Mouse (Mus musculus) embryonic facial prominence, embryonic 11.5 days (tissue): ENCODE results near the gene Xpot. TPM values are rescaled to one million over a fixed set of nuclear protein-coding genes. Genes with fewer than 3 reads are reported as not detected.

Experiments
- ATAC-seq: fragments of 200-750 bp; cut with Nextera tagmentation; replicated peaks from 2 replicates; pipeline ENCODE4 v1.8.0; 2017; ENCODE audit warnings: low read depth; ENCODE audit not compliant: insufficient number of reproducible peaks, low FRiP score, low TSS enrichment
- DNase-seq: peaks from one replicate; pipeline ENCODE4 v3.0.0-alpha.2; 2015; ENCODE audit warnings: low spot score
- H3K27ac ChIP-seq: fragments of 300-500 bp; sonication (generic); replicated peaks from 2 replicates; pipeline ENCODE4 v1.5.1; 2014; ENCODE audit warnings: mild to moderate bottlenecking, low read depth, low read length, control low read depth
- H3K27me3 ChIP-seq: fragments of 300-500 bp; sonication (generic); 2 replicates; pipeline ENCODE4 v1.6.1; 2014; ENCODE audit warnings: mild to moderate bottlenecking, low read length, moderate library complexity, mixed read lengths; ENCODE audit not compliant: control insufficient read depth, insufficient read depth
- H3K36me3 ChIP-seq: fragments of 300-500 bp; sonication (generic); replicated peaks from 2 replicates; pipeline ENCODE4 v1.6.1; 2014; ENCODE audit warnings: low read depth, mild to moderate bottlenecking, low read length, moderate library complexity, mixed read lengths; ENCODE audit not compliant: control insufficient read depth, insufficient read depth
- H3K4me1 ChIP-seq: fragments of 300-500 bp; sonication (generic); 2 replicates; pipeline ENCODE4 v1.6.1; 2014; ENCODE audit warnings: low read length, mixed read lengths; ENCODE audit not compliant: control insufficient read depth, insufficient read depth
- H3K4me2 ChIP-seq: fragments of 300-500 bp; sonication (generic); 2 replicates; pipeline ENCODE4 v1.6.1; 2014; ENCODE audit warnings: low read depth, mild to moderate bottlenecking, control low read depth, low read length, moderate library complexity
- H3K4me3 ChIP-seq: fragments of 300-500 bp; sonication (generic); 2 replicates; pipeline ENCODE4 v1.5.1; 2014; ENCODE audit warnings: low read depth, low read length, control low read depth
- H3K9ac ChIP-seq: fragments of 300-500 bp; sonication (generic); replicated peaks from 2 replicates; pipeline ENCODE4 v1.6.1; 2014; ENCODE audit warnings: mild to moderate bottlenecking, control low read depth, low read length
- H3K9me3 ChIP-seq: fragments of 300-500 bp; sonication (generic); replicated peaks from 2 replicates; pipeline ENCODE4 v1.6.1; 2016; ENCODE audit warnings: mild to moderate bottlenecking, low read length, inconsistent platforms, mixed read lengths; ENCODE audit not compliant: control insufficient read depth
- WGBS: fragments of 180-500 bp; shearing (Covaris S2); extraction: QIAGEN DNeasy Blood & Tissue Kit; methylation state at CpG from one replicate; pipeline ENCODE4 v1.1.7; 2014; 5-methylcytosine and 5-hydroxymethylcytosine counted together
- microRNA-seq: library from miRNA; unstranded; fragments of <30 nt; microRNA quantifications from one replicate; pipeline ENCODE4, GENCODE M21; 2016; ENCODE audit warnings: borderline number of aligned reads
- polyA plus RNA-seq: library from polyadenylated mRNA; unstranded; fragments of >200 nt; fragmentation: Nextera tagmentation; extraction: Ambion mirVana; gene quantifications from 2 replicates; pipeline ENCODE4 v1.2.1, GENCODE M21; 2014

Gene Xpot
- polyA plus RNA-seq, 1 experiment from 2014 or later = 75.7 TPM

- ATAC-seq = no peak
- no peak overlapping the region for H3K27ac ChIP-seq
- no peak for DNase-seq
- H3K9ac ChIP-seq = no peak overlapping the region
- WGBS = 55% methylated on average over 6 of the region's 6 CpGs
- no peaks in the 10 kb centered on the region for H3K9me3 ChIP-seq
- no peaks in the 10 kb centered on the region for H3K4me1 ChIP-seq
- no peak overlapping the region for H3K4me3 ChIP-seq
- peaks cover 3% of the 10 kb centered on the region; the same call in 1 of the 2 replicates for H3K36me3 ChIP-seq
- H3K27me3 ChIP-seq = no peaks in the 10 kb centered on the region
- no peak overlapping the region for H3K4me2 ChIP-seq
Measured at GRCm38 (mm10) chr10:121547162-121547561, 79.0 kb downstream of the Xpot start.

- Histone ChIP-seq H3K27me3 (no peaks in the 10 kb centered on the region), H3K4me2 (no peak overlapping the region), H3K4me1 (no peaks in the 10 kb centered on the region), H3K9me3 (no peaks in the 10 kb centered on the region), H3K9ac (no peak overlapping the region), H3K36me3 (no peaks in the 10 kb centered on the region; the same call in 1 of the 2 replicates), H3K27ac (no peak overlapping the region), H3K4me3 (no peak overlapping the region)
- WGBS = 97% methylated on average over 6 of the region's 6 CpGs
- no peak for DNase-seq
- no peak for ATAC-seq
Measured at GRCm38 (mm10) chr10:121543577-121543976, 82.6 kb downstream of the Xpot start.

DNA sequence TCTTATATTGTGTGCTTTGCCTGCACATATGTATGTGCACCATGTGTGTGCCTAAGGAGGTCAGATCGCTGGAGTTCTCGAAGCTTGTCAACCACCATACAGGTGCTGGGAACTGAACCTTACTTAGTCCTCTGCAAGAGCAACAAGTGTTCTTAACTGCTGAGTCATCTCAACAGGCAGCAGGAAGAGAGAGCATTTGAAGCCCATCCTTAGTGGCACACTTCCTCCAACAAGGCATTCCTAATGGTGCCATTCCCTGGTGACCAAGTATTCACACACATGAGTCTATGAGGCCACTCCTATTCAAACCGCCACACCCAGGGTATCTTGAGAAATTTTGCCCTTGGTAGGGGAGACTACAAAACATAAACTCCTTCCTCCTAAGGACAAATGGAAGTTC is 84.0 kb downstream of the Xpot start:
- H3K27ac ChIP-seq = no peak overlapping the region
- H3K9me3 ChIP-seq = no peaks in the 10 kb centered on the region
- no peak overlapping the region for H3K4me3 ChIP-seq
- H3K9ac ChIP-seq = no peak overlapping the region
- no peaks in the 10 kb centered on the region for H3K4me1 ChIP-seq
- H3K4me2 ChIP-seq = no peak overlapping the region
- ATAC-seq (no peak), DNase-seq (no peak)
- WGBS = 91% methylated on average over 3 of the region's 3 CpGs
- H3K36me3 ChIP-seq = no peaks in the 10 kb centered on the region; the same call in 1 of the 2 replicates
- no peaks in the 10 kb centered on the region for H3K27me3 ChIP-seq

Small RNA genes lying within 50 kb of the gene (microRNA-seq; reads per million reads assigned to microRNA genes)
- gene Gm24330 = not detected

Other genes starting within 250 kb of the Xpot start
- 20.6 and 21.4 TPM in 2 replicates for gene Rassf3, start 150.0 kb downstream of the Xpot start, polyA plus RNA-seq
- 34.7 and 35.2 TPM in 2 replicates for gene Tbk1, start 39.5 kb downstream of the Xpot start, polyA plus RNA-seq
- gene D930020B18Rik, start 15.3 kb upstream of the Xpot start, polyA plus RNA-seq = 1.4 and 1.8 TPM in 2 replicates
- 2.3 and 3.1 TPM in 2 replicates for gene BC048403, start 113.6 kb upstream of the Xpot start, polyA plus RNA-seq